Mouse (Mus musculus) stomach, postnatal 0 days (tissue): ENCODE results near the gene Hand1.

ENCODE experiments used
- CTCF ChIP-seq: IDR thresholded peaks from 2 replicates; pipeline ENCODE4 v1.5.1; 2016; ENCODE audit warnings: antibody characterized with exemption, low read depth, mild to moderate bottlenecking, moderate library complexity
- EP300 ChIP-seq: optimal IDR thresholded peaks from 2 replicates; pipeline ENCODE3; 2016; ENCODE audit warnings: antibody characterized with exemption

DNA sequence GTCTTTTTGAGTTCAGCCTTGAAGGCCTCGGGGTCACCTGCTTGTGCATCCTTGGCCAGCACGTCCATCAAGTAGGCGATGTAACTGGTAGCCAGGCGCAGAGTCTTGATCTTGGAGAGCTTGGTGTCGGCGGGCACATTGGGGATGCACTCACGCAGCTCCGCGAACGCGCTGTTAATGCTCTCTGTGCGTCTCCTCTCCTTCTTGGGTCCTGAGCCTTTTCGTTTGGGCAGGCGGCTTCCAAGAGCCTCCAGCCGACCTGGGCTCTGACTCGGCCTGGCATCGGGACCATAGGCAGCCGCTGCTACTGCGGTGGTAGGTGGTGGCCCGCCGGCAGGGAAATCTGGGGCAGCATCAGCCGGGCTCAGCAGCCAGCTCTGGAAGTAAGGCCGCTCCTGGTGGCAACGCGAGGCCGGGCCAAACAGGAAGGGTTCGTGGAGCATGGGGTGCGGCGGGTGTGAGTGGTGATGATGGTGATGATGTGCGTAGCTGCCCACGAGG, 1.3 kb downstream of the Hand1 start:
- TF ChIP-seq CTCF (no peak), EP300 (no peak)
